Mouse (Mus musculus): ENCODE results near the gene Gm49337. TPM values are rescaled to one million over a fixed set of nuclear protein-coding genes. Genes with fewer than 3 reads are reported as not detected.
A peak's percentile ranks its signal among the peaks of the same experiment; 100 is the strongest.
"Not testable (repeated sequence)": the region's sequence is repeated elsewhere in the genome, so short reads cannot be mapped to it uniquely, and the experiment has no call there.

Gm49337 gene
- polyA plus RNA-seq, 1 experiment = 2.7 TPM

GRCm38 (mm10) chr4:116193583-116194383, 20.6 kb downstream of the Gm49337 start:
- H3K4me3 ChIP-seq (ENCODE audit: insufficient read depth, low read length) = no peak overlapping the region

GRCm38 (mm10) chr4:116198422-116198821, 25.2 kb downstream of the Gm49337 start:
- TF ChIP-seq POLR2A (IDR thresholded peaks at IDR 0.05; ENCODE audit: low read depth, low read length) = no peak
- TF ChIP-seq CTCF (IDR thresholded peaks at IDR 0.05; ENCODE audit: borderline replicate concordance, insufficient read depth, low read length) = no peak
- H3K4me1 ChIP-seq (ENCODE audit: control insufficient read depth, insufficient read depth, low read length) = no peaks in the 10 kb centered on the region
- H3K4me3 ChIP-seq (ENCODE audit: insufficient read depth, low read length) = no peak overlapping the region
- H3K27ac ChIP-seq (ENCODE audit: insufficient read depth, low read length) = no peak overlapping the region

More at GRCm38 (mm10) chr4:116193583-116194383, 20.6 kb downstream of the Gm49337 start:
- Histone ChIP-seq H3K4me1 (ENCODE audit: control insufficient read depth, insufficient read depth, low read length) (no peaks in the 10 kb centered on the region), H3K27ac (ENCODE audit: insufficient read depth, low read length) (no peak overlapping the region)
- no peak for TF ChIP-seq CTCF (IDR thresholded peaks at IDR 0.05; ENCODE audit: borderline replicate concordance, insufficient read depth, low read length)
- no peak for TF ChIP-seq POLR2A (IDR thresholded peaks at IDR 0.05; ENCODE audit: low read depth, low read length)

DNA sequence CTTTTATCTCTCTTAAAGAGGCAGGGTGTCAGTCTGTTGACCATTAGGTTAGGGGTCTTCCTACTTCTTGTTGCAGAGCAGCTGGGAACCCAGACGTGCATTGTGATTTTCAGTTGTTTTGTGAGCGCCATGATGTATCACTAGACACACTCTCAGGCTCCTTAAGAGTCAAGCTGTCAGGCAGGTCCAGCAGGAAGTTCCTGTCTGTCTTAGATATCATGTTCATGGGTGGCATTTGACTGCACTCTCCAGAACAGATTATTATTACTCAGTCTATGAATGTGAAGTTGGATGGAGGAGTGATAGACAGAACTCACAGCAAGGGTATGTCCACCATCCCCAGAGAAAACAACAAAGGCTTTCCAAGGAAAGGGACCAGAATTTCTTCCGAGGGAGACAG, 31.2 kb downstream of the Gm49337 start:
- no peak overlapping the region for H3K4me3 ChIP-seq (ENCODE audit: insufficient read depth, low read length)
- no peaks in the 10 kb centered on the region for H3K4me1 ChIP-seq (ENCODE audit: control insufficient read depth, insufficient read depth, low read length)
- no peak overlapping the region for H3K27ac ChIP-seq (ENCODE audit: insufficient read depth, low read length)
- no peak for TF ChIP-seq POLR2A (IDR thresholded peaks at IDR 0.05; ENCODE audit: low read depth, low read length)
- no peak for TF ChIP-seq CTCF (IDR thresholded peaks at IDR 0.05; ENCODE audit: borderline replicate concordance, insufficient read depth, low read length)

DNA sequence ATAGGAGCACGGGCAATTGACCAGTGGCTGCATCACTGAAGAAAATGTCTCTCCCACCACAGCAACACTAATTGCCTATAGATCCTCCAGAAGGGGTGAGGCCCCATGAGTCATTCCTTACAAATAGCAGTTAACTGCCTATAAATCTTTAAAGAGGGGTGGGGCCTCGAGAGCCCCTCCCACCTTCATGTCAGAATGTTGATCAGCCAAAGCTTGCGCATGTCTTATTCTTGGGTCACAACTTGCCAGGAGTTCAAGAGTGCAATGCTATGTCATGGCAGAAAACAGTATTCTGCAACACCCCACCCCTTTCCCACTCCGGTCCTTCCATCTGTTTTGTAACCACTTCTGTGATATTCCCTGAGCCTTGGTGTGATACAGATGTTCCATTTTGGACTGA, 33.3 kb downstream of the Gm49337 start:
- Histone ChIP-seq H3K4me1 (ENCODE audit: control insufficient read depth, insufficient read depth, low read length) (no peaks in the 10 kb centered on the region), H3K27ac (ENCODE audit: insufficient read depth, low read length) (no peak overlapping the region), H3K4me3 (ENCODE audit: insufficient read depth, low read length) (no peak overlapping the region)
- no peak for TF ChIP-seq POLR2A (IDR thresholded peaks at IDR 0.05; ENCODE audit: low read depth, low read length)
- no peak for TF ChIP-seq CTCF (IDR thresholded peaks at IDR 0.05; ENCODE audit: borderline replicate concordance, insufficient read depth, low read length)

GRCm38 (mm10) chr4:116208891-116209290, 35.7 kb downstream of the Gm49337 start:
- no peak overlapping the region for H3K27ac ChIP-seq (ENCODE audit: insufficient read depth, low read length)

GRCm38 (mm10) chr4:116215895-116216605, 42.9 kb downstream of the Gm49337 start:
- TF ChIP-seq POLR2A (IDR thresholded peaks at IDR 0.05; ENCODE audit: low read depth, low read length) (no peak), CTCF (IDR thresholded peaks at IDR 0.05; ENCODE audit: borderline replicate concordance, insufficient read depth, low read length) (no peak)
- H3K4me3 ChIP-seq (ENCODE audit: insufficient read depth, low read length) = no peak overlapping the region

More at GRCm38 (mm10) chr4:116208891-116209290, 35.7 kb downstream of the Gm49337 start:
- TF ChIP-seq POLR2A (IDR thresholded peaks at IDR 0.05; ENCODE audit: low read depth, low read length) = no peak
- TF ChIP-seq CTCF (IDR thresholded peaks at IDR 0.05; ENCODE audit: borderline replicate concordance, insufficient read depth, low read length) = no peak
- Histone ChIP-seq H3K4me3 (ENCODE audit: insufficient read depth, low read length) (no peak overlapping the region), H3K4me1 (ENCODE audit: control insufficient read depth, insufficient read depth, low read length) (no peaks in the 10 kb centered on the region)

GRCm38 (mm10) chr4:116217046-116217445, 43.9 kb downstream of the Gm49337 start:
- Histone ChIP-seq H3K27ac (ENCODE audit: insufficient read depth, low read length) (no peak overlapping the region), H3K4me3 (ENCODE audit: insufficient read depth, low read length) (no peak overlapping the region), H3K4me1 (ENCODE audit: control insufficient read depth, insufficient read depth, low read length) (no peaks in the 10 kb centered on the region)
- no peak for TF ChIP-seq POLR2A (IDR thresholded peaks at IDR 0.05; ENCODE audit: low read depth, low read length)
- TF ChIP-seq CTCF (IDR thresholded peaks at IDR 0.05; ENCODE audit: borderline replicate concordance, insufficient read depth, low read length) = no peak

More at GRCm38 (mm10) chr4:116215895-116216605, 42.9 kb downstream of the Gm49337 start:
- Histone ChIP-seq H3K4me1 (ENCODE audit: control insufficient read depth, insufficient read depth, low read length) (no peaks in the 10 kb centered on the region), H3K27ac (ENCODE audit: insufficient read depth, low read length) (no peak overlapping the region)

DNA sequence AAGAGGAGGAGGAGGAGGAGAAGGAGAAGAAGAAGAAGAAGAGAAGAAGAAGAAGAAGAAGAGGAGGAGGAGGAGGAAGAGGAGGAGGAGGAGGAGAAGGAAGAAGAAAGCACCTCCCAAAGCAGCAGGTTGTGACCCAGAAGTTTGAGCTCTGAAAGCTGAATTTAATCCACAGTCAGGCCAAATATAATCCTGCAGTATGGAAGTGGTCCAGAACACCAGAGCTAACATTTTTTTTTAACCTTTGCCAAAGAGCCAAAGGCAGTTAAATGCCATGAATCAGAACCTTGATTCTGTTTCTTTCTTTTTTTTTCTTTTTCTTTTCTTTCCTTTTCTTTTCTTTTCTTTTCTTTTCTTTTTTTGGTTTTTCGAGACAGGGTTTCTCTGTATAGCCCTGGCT, 44.5 kb downstream of the Gm49337 start:
- H3K27ac ChIP-seq (ENCODE audit: insufficient read depth, low read length); H3K4me1 ChIP-seq (ENCODE audit: control insufficient read depth, insufficient read depth, low read length); H3K4me3 ChIP-seq (ENCODE audit: insufficient read depth, low read length): not testable (repeated sequence)

DNA sequence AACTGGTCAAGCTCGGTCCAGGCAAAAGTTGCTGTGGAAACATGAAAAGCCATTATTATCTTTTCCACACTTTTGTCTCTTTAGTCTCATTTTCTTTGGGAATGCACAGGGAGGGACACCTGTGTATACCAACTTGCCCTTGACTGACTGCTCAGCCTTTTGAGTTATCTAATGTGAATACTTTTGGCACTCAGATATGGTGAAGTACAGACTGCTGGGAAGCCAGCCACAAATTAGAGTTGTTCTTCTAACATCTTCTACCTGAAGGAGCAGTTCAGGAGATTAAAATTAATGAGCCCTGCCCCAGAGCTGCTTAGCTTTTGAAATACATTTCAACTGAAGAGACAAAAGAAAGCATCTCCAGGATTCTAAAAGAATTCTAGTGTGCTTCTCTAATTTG, 45.9 kb downstream of the Gm49337 start:
- Histone ChIP-seq H3K4me3 (ENCODE audit: insufficient read depth, low read length) (no peak overlapping the region), H3K27ac (ENCODE audit: insufficient read depth, low read length) (no peak overlapping the region)
- TF ChIP-seq CTCF (IDR thresholded peaks at IDR 0.05; ENCODE audit: borderline replicate concordance, insufficient read depth, low read length) = no peak
- TF ChIP-seq POLR2A (IDR thresholded peaks at IDR 0.05; ENCODE audit: low read depth, low read length) = no peak

DNA sequence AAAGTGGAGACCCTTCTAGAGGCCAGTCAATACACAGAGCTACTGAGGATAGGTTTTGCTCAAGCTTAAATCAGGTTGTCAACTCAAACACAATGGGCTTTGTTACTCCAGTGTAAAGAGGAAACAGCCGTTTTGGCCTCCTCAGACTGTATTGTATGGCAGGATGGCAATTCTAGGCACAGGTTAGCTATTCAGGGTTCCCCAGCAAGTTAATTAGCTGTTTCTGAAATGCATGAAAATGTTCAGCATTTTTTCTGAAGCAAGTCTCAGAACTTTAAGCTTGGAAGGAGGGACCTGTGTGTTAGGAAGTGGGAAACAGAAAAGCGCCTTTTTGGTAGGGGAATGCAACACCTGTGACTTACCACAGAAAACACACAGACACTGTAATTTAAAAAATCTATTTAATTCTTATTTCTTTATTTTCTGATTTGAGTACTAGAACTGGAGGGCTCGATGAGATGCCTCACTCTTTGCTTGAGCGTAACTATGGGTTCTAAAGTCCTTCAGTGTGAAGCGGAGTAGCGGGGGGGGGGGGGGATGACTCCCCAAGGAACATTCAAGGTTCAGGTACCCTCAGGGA, 47.0 kb downstream of the Gm49337 start:
- Histone ChIP-seq H3K27ac (ENCODE audit: insufficient read depth, low read length) (no peak overlapping the region), H3K4me1 (ENCODE audit: control insufficient read depth, insufficient read depth, low read length) (no peaks in the 10 kb centered on the region), H3K4me3 (ENCODE audit: insufficient read depth, low read length) (peak overlapping the region; percentile 71)
- no peak for TF ChIP-seq CTCF (IDR thresholded peaks at IDR 0.05; ENCODE audit: borderline replicate concordance, insufficient read depth, low read length)
- 0 out of 2 replicates have a peak, but pooled peaks have one; percentile 40 for TF ChIP-seq POLR2A (IDR thresholded peaks at IDR 0.05; ENCODE audit: low read depth, low read length)

More for the DNA sequence above, 45.9 kb downstream of the Gm49337 start:
- no peaks in the 10 kb centered on the region for H3K4me1 ChIP-seq (ENCODE audit: control insufficient read depth, insufficient read depth, low read length)

Measured in embryonic fibroblast, embryonic 13.5 days (primary cell).